Mouse (Mus musculus) stomach, postnatal 0 days (tissue): ENCODE results near the gene Pm20d1.

Experiments
- CTCF ChIP-seq: IDR thresholded peaks from 2 replicates; pipeline ENCODE4 v1.5.1; 2016; ENCODE audit warnings: antibody characterized with exemption, low read depth, mild to moderate bottlenecking, moderate library complexity
- EP300 ChIP-seq: optimal IDR thresholded peaks from 2 replicates; pipeline ENCODE3; 2016; ENCODE audit warnings: antibody characterized with exemption

DNA sequence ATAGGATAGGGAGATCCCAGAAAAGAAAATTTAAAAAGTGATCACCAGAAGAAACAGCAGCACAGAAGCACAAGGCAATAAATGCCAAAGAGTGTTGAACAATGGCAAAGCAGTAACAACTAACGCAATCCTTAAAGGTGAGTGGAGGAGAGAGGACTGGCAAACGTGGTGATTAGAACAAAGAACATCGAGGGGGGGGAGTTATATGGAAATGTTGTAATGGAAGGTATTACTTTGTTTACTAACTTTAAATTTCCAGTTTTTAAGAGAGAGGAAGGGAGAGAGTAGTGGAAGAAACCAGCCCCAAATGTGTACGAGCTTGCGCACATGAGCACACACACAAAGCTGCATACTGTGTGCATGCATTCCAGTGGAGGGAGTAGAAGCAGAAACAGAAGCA, 68.4 kb downstream of the Pm20d1 start:
- no peak for TF ChIP-seq EP300
- TF ChIP-seq CTCF: no peak
